10 mouse cellular contexts compared by ENCODE assay signal in genomic region chr8:117727561-117727960, GRCm38 (mm10). TPM values are rescaled to one million over a fixed set of nuclear protein-coding genes. Genes with fewer than 3 reads are reported as not detected.
DNase-seq lines count a peak whose midpoint lies in the region; ATAC-seq and TF ChIP-seq lines count a peak whose summit lies in the region.
"Had no signal": no experiment of that assay in that cellular context is flagged by ENCODE, and none has a peak within 500 bp of the region (broad histone marks: within the 10 kb centered on the region; RNA-seq: fewer than 3 reads in every experiment).

No protein-coding gene starts in this region.

- peak; percentile 48 for TF ChIP-seq CTCF in left cerebral cortex, adult 2 months (IDR thresholded peaks at IDR 0.05)
- peak; percentile 53 for TF ChIP-seq CTCF in lung, embryonic 14.5 days (IDR thresholded peaks at IDR 0.05; ENCODE audit: low read depth)

- no peaks in the 10 kb centered on the region for H3K36me3 ChIP-seq in ES-E14 (ENCODE audit: control insufficient read depth, insufficient read depth, low read length, poor library complexity, severe bottlenecking)
- no peaks in the 10 kb centered on the region for H3K36me3 ChIP-seq in lung, embryonic 14.5 days (ENCODE audit: insufficient read depth)
- H3K36me3 ChIP-seq: heart, embryonic 15.5 days; limb, embryonic 13.5 days had no signal

- intact Hi-C loops in left cerebral cortex, adult 2 months (cut with DNase I): no loop called here
- intact Hi-C loops in left cerebral cortex, postnatal 36 days (cut with DNase I): no loop called here

- no peaks in the 10 kb centered on the region for H3K27me3 ChIP-seq in lung, embryonic 14.5 days (ENCODE audit: insufficient read depth, low read length)
- H3K27me3 ChIP-seq: heart, embryonic 15.5 days; limb, embryonic 13.5 days had no signal

- no peak overlapping the region for H3K27ac ChIP-seq in left cerebral cortex, adult 2 months
- no peak overlapping the region for H3K27ac ChIP-seq in ES-E14 (ENCODE audit: insufficient read depth, low read depth, low read length, poor library complexity, severe bottlenecking)
- no peak overlapping the region for H3K27ac ChIP-seq in lung, embryonic 14.5 days (ENCODE audit: low read depth)
- H3K27ac ChIP-seq: heart, embryonic 15.5 days; limb, embryonic 13.5 days had no signal

- no peak overlapping the region for H3K4me2 ChIP-seq in lung, embryonic 14.5 days
- H3K4me2 ChIP-seq: heart, embryonic 15.5 days; limb, embryonic 13.5 days had no signal

- H3K9me3 ChIP-seq in ES-E14 (ENCODE audit: control insufficient read depth, insufficient read depth, low read depth, low read length): no peaks in the 10 kb centered on the region
- H3K9me3 ChIP-seq in lung, embryonic 14.5 days (ENCODE audit: low read depth, low read length): no peaks in the 10 kb centered on the region
- H3K9me3 ChIP-seq: heart, embryonic 15.5 days; limb, embryonic 13.5 days had no signal

- H3K4me3 ChIP-seq in left cerebral cortex, adult 2 months: no peak overlapping the region
- H3K4me3 ChIP-seq in ES-E14 (ENCODE audit: insufficient read depth in 1 of 2, low read depth in 1 of 2, low read length in 2 of 2, poor library complexity in 1 of 2, severe bottlenecking in 1 of 2): no peak overlapping the region
- no peak overlapping the region for H3K4me3 ChIP-seq in lung, embryonic 14.5 days (ENCODE audit: low read depth, low read length)
- H3K4me3 ChIP-seq: heart, embryonic 15.5 days; limb, embryonic 13.5 days had no signal

- DNase-seq in left cerebral cortex, adult 2 months (ENCODE audit: extremely low spot score in 1 of 2, low spot score in 2 of 2): no peak
- no peak for DNase-seq in left cerebral cortex, adult 8-10 months (ENCODE audit: low spot score in 2 of 2)
- peak; percentile 42 for DNase-seq in ES-E14 (ENCODE audit: low read depth, low spot score)
- peak; percentile 10 for DNase-seq in c-Kit-positive CD71-negative TER-119-negative erythroid progenitor cells, embryonic 14.5 days (ENCODE audit: low read depth)
- peak; percentile 29 for DNase-seq in lung, embryonic 14.5 days
- no peak for DNase-seq in left cerebral cortex, postnatal 36 days (ENCODE audit: low spot score in 2 of 2)
- no peak for DNase-seq in gastrocnemius, adult 18-20 months (ENCODE audit: low spot score)

- in situ Hi-C loops in ES-E14 (cut with MboI; ENCODE audit: low sequenced_read_pairs in 2 of 2, unreplicated experiment in 2 of 2): no loop called here

- whole genome bisulfite sequencing in lung, embryonic 14.5 days: 54% methylated on average over 5 of the region's 5 CpGs

- no peaks in the 10 kb centered on the region for H3K4me1 ChIP-seq in ES-E14 (ENCODE audit: control insufficient read depth in 2 of 2, insufficient read depth in 2 of 2, low read length in 2 of 2, poor library complexity in 1 of 2)
- H3K4me1 ChIP-seq in lung, embryonic 14.5 days (ENCODE audit: insufficient read depth): no peaks in the 10 kb centered on the region
- H3K4me1 ChIP-seq: heart, embryonic 15.5 days; limb, embryonic 13.5 days had no signal

- H3K9ac ChIP-seq in ES-E14 (ENCODE audit: insufficient read depth, low read depth, low read length, poor library complexity, severe bottlenecking): no peak overlapping the region
- no peak overlapping the region for H3K9ac ChIP-seq in lung, embryonic 14.5 days
- H3K9ac ChIP-seq: heart, embryonic 15.5 days; limb, embryonic 13.5 days had no signal

- ATAC-seq in lung, embryonic 14.5 days (ENCODE audit: insufficient read depth): no peak

TF ChIP-seq in ES-E14, 5 proteins besides CTCF, POLR2A, EP300 and RAD21:
- TF ChIP-seq ZNF384 (IDR thresholded peaks at IDR 0.05; ENCODE audit: low read depth, low read length) (0 out of 2 replicates have a peak, but pooled peaks have one; percentile 18), HCFC1 (IDR thresholded peaks at IDR 0.05; ENCODE audit: borderline replicate concordance, insufficient read depth, low read length) (no peak), MAFK (IDR thresholded peaks at IDR 0.05; ENCODE audit: insufficient read depth, low read depth, low read length) (no peak), CHD2 (IDR thresholded peaks at IDR 0.05; ENCODE audit: low read depth, low read length) (no peak), ZC3H11A (IDR thresholded peaks at IDR 0.05; ENCODE audit: borderline replicate concordance, low read depth, low read length) (0 out of 2 replicates have a peak, but pooled peaks have one; percentile 8)

RNA-seq across cellular contexts. Expression of gene Hsd17b2, which starts 25.9 kb away (rescaled TPM):
- not detected for total RNA-seq in left cerebral cortex, adult 2 months (2021)
- not detected for total RNA-seq in left cerebral cortex, adult 8-10 months (2022)
- total RNA-seq in ES-E14 (2012; rRNA removed): 0.31 TPM in 1 of 2 replicates, not detected in the other
- 0.18 TPM in 1 of 2 replicates, not detected in the other for polyA plus RNA-seq in lung, embryonic 14.5 days (2014; fragmentation: Nextera tagmentation; extraction: Ambion mirVana)
- under 1 TPM in 1 of 2 experiments, not detected in 1; 0.41 TPM for total RNA-seq in left cerebral cortex, postnatal 36 days (2021)
- not detected for total RNA-seq in gastrocnemius, adult 18-20 months (2021)
- polyA plus RNA-seq: heart, embryonic 15.5 days; limb, embryonic 13.5 days; neural tube, embryonic 11.5 days had no signal

RNA-seq across cellular contexts. Expression of gene Sdr42e1, which starts 54.1 kb away (rescaled TPM):
- total RNA-seq in left cerebral cortex, adult 2 months (2021): 1 to 10 TPM; 4.7 to 6.5 TPM
- total RNA-seq in left cerebral cortex, adult 8-10 months (2022): 1 to 10 TPM; 4.2 to 6.7 (median 4.9) TPM
- total RNA-seq in ES-E14 (2012; rRNA removed): 1.7 and 2.5 TPM in 2 replicates
- 1.2 and 1.8 TPM in 2 replicates for polyA plus RNA-seq in lung, embryonic 14.5 days (2014; fragmentation: Nextera tagmentation; extraction: Ambion mirVana)
- total RNA-seq in left cerebral cortex, postnatal 36 days (2021): 1 to 10 TPM; 4.7 to 5.1 TPM
- under 1 TPM; 0.25 to 0.40 TPM for total RNA-seq in gastrocnemius, adult 18-20 months (2021)

Comparison
In these comparisons a context has a peak if more than half of its experiments do, and no peak if none do; other contexts are left out.
1. DNase-seq: peak in ES-E14 (single experiment), c-Kit-positive CD71-negative TER-119-negative erythroid progenitor cells, embryonic 14.5 days (single experiment) and lung, embryonic 14.5 days (single experiment); none in left cerebral cortex, adult 2 months (0 of 2), left cerebral cortex, adult 8-10 months (0 of 2), left cerebral cortex, postnatal 36 days (0 of 2) and gastrocnemius, adult 18-20 months (single experiment).